Mouse (Mus musculus): ENCODE results near the gene Fads3.

Fads3 gene

GRCm38 (mm10) chr19:10067701-10068100, 26.3 kb downstream of the Fads3 start:
- no peak for DNase-seq (ENCODE audit: low spot score in 2 of 2)

GRCm38 (mm10) chr19:10070186-10070980, 29.0 kb downstream of the Fads3 start:
- DNase-seq (ENCODE audit: low spot score in 2 of 2), result peak in 1 of 2 experiments; percentile 33

- DNase-seq (ENCODE audit: low spot score in 2 of 2), result no peak
Observed at GRCm38 (mm10) chr19:10071166-10071565, 29.8 kb downstream of the Fads3 start.

GRCm38 (mm10) chr19:10071892-10072291, 30.5 kb downstream of the Fads3 start:
- DNase-seq (ENCODE audit: low spot score in 2 of 2), result no peak

- no peak for DNase-seq (ENCODE audit: low spot score in 2 of 2)
Observed at GRCm38 (mm10) chr19:10073145-10073544, 31.8 kb downstream of the Fads3 start.

GRCm38 (mm10) chr19:10078392-10078791, 37.0 kb downstream of the Fads3 start:
- DNase-seq (ENCODE audit: low spot score in 2 of 2), result no peak

GRCm38 (mm10) chr19:10080384-10080783, 39.0 kb downstream of the Fads3 start:
- DNase-seq (ENCODE audit: low spot score in 2 of 2), result no peak

GRCm38 (mm10) chr19:10082105-10082504, 40.7 kb downstream of the Fads3 start:
- DNase-seq (ENCODE audit: low spot score in 2 of 2), result no peak

- no peak for DNase-seq (ENCODE audit: low spot score in 2 of 2)
Observed at GRCm38 (mm10) chr19:10085454-10085853, 44.1 kb downstream of the Fads3 start.

- no peak for DNase-seq (ENCODE audit: low spot score in 2 of 2)
Observed at GRCm38 (mm10) chr19:10086976-10087375, 45.6 kb downstream of the Fads3 start.

GRCm38 (mm10) chr19:10093829-10094228, 52.5 kb downstream of the Fads3 start:
- no peak for DNase-seq (ENCODE audit: low spot score in 2 of 2)

- no peak for DNase-seq (ENCODE audit: low spot score in 2 of 2)
Observed at GRCm38 (mm10) chr19:10094695-10095094, 53.3 kb downstream of the Fads3 start.

- no peak for DNase-seq (ENCODE audit: low spot score in 2 of 2)
Observed at GRCm38 (mm10) chr19:10096371-10096876, 55.1 kb downstream of the Fads3 start.

GRCm38 (mm10) chr19:10097826-10098225, 56.5 kb downstream of the Fads3 start:
- no peak for DNase-seq (ENCODE audit: low spot score in 2 of 2)

- DNase-seq (ENCODE audit: low spot score in 2 of 2), result peak in 1 of 2 experiments; percentile 86
Observed at GRCm38 (mm10) chr19:10100631-10101071, 59.3 kb downstream of the Fads3 start.

GRCm38 (mm10) chr19:10101341-10102053, 60.1 kb downstream of the Fads3 start, which contains the start of gene Fads2:
TSS of gene Fads2 (minus strand) at chr19:10101746.
- peak; percentile 76 to 81 for DNase-seq (ENCODE audit: low spot score in 2 of 2)

- DNase-seq (ENCODE audit: low spot score in 2 of 2), result no peak
Observed at GRCm38 (mm10) chr19:10102054-10102700, 60.8 kb downstream of the Fads3 start.

GRCm38 (mm10) chr19:10104234-10104633, 62.9 kb downstream of the Fads3 start:
- no peak for DNase-seq (ENCODE audit: low spot score in 2 of 2)

- no peak for DNase-seq (ENCODE audit: low spot score in 2 of 2)
Observed at GRCm38 (mm10) chr19:10105034-10105493, 63.7 kb downstream of the Fads3 start.

GRCm38 (mm10) chr19:10106634-10107033, 65.3 kb downstream of the Fads3 start:
- DNase-seq (ENCODE audit: low spot score in 2 of 2), result no peak

GRCm38 (mm10) chr19:10107051-10107611, 65.8 kb downstream of the Fads3 start:
- DNase-seq (ENCODE audit: low spot score in 2 of 2), result no peak

- no peak for DNase-seq (ENCODE audit: low spot score in 2 of 2)
Observed at GRCm38 (mm10) chr19:10108129-10108528, 66.8 kb downstream of the Fads3 start.
